Mouse (Mus musculus) spleen, adult 2 months (tissue): ENCODE results near the gene Map3k10. TPM values are rescaled to one million over a fixed set of nuclear protein-coding genes. Genes with fewer than 3 reads are reported as not detected.

Source experiments
- DNase-seq, 2 experiments: peaks; one replicate each; pipeline versions ENCODE4 v3.0.0 to v3.0.0-alpha.2; 2012 to 2021; ENCODE audit warnings: low spot score in 2 of 2, low read depth in 1 of 2
- H3K27ac ChIP-seq: fragments of 200-500 bp; 2 replicates; pipeline ENCODE4 v1.5.1; 2012; ENCODE audit warnings: low read length, inconsistent platforms; ENCODE audit not compliant: insufficient read depth
- H3K27me3 ChIP-seq: fragments of 200-500 bp; 2 replicates; pipeline ENCODE4 v1.6.1; 2012; ENCODE audit warnings: mild to moderate bottlenecking, moderate library complexity, low read length, inconsistent platforms; ENCODE audit not compliant: control insufficient read depth, insufficient read depth
- H3K36me3 ChIP-seq: fragments of 200-500 bp; 2 replicates; pipeline ENCODE4 v1.6.1; 2012; ENCODE audit warnings: mild to moderate bottlenecking, low read length, inconsistent platforms; ENCODE audit not compliant: control insufficient read depth, insufficient read depth
- H3K4me1 ChIP-seq: fragments of 200-500 bp; 2 replicates; pipeline ENCODE4 v1.6.1; 2011; ENCODE audit warnings: inconsistent platforms; ENCODE audit not compliant: control insufficient read depth, insufficient read depth, insufficient read length
- H3K4me3 ChIP-seq: fragments of 200-500 bp; 2 replicates; pipeline ENCODE4 v1.5.1; 2011; ENCODE audit warnings: mild to moderate bottlenecking, inconsistent platforms; ENCODE audit not compliant: insufficient read depth, insufficient read length; ENCODE audit errors: extremely low read depth
- CTCF ChIP-seq: fragments of 200-500 bp; IDR thresholded peaks from 2 replicates; pipeline ENCODE4 v1.5.1; 2011; ENCODE audit warnings: mild to moderate bottlenecking, inconsistent platforms; ENCODE audit not compliant: insufficient read depth, insufficient read length, insufficient replicate concordance; ENCODE audit errors: extremely low read depth
- POLR2A ChIP-seq: fragments of 200-500 bp; IDR thresholded peaks from 2 replicates; pipeline ENCODE4 v1.6.1; 2011; ENCODE audit warnings: low read depth, low read length, inconsistent platforms
- WGBS: fragments of 180-500 bp; shearing (Covaris S2); methylation state at CpG from one replicate; pipeline ENCODE4 v1.1.7; 2018; 5-methylcytosine and 5-hydroxymethylcytosine counted together
- polyA plus RNA-seq: library from polyadenylated mRNA; depleted of rRNA; stranded (reverse); fragments of >200 nt; gene quantifications from 2 replicates; pipeline ENCODE4 v1.2.3, GENCODE M21; 2012

The Map3k10 gene
- polyA plus RNA-seq, 1 experiment = 16.1 TPM

- Histone ChIP-seq H3K4me1 (no peaks in the 10 kb centered on the region), H3K27me3 (no peaks in the 10 kb centered on the region), H3K27ac (no peak overlapping the region), H3K4me3 (no peak overlapping the region), H3K36me3 (peaks cover 31% of the 10 kb centered on the region)
- 94% methylated on average over 7 of the region's 7 CpGs for WGBS
- no peak for DNase-seq
- TF ChIP-seq POLR2A = no peak
- TF ChIP-seq CTCF = no peak
These were observed 46.7 kb downstream of the Map3k10 start for GRCm38 (mm10) chr7:27627707-27628106.

DNA sequence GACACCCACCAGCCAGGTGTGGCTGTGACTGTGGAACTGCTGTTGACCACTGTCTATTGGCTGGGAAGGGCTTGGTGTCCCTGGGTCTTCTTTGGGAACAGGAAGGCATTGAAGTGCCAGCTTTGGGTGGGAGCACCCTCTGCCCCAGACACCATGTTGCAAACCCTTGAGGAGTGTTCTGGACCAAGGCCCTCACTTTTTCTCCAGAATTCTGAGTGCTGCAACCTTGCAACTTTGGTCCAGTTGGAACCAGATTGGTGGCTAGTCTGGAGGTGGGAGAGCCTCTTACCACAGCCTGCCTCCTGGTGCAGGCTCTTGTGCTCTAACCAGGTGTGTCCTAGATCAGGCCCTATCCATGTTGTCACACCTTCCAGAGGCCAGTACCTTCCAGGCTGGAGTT lies 49.4 kb downstream of the Map3k10 start:
- no peak for DNase-seq
- no peaks in the 10 kb centered on the region for H3K4me1 ChIP-seq
- no peak for TF ChIP-seq CTCF
- no peak for TF ChIP-seq POLR2A
- H3K36me3 ChIP-seq = peaks cover 38% of the 10 kb centered on the region
- H3K4me3 ChIP-seq = no peak overlapping the region
- H3K27me3 ChIP-seq = no peaks in the 10 kb centered on the region
- no peak overlapping the region for H3K27ac ChIP-seq

DNA sequence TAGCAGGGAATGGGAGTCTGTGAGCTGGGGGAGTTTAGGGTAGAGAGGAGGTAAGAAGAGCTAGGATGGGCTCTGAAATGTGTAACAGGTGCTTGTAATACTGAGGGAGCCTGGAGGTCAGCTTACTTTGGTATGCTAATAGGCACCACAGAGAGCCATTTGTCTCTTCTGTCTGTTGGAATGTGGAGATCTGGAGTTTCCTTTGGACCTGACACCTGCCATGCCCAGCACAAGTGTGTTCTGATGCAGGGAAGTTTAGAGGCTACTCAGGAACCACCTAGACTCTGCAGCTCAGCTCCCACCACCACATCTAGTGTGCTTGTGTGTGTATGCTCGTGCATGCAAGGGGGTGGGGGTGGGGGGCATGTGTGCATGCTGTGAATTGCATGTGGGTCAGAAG lies 52.2 kb downstream of the Map3k10 start:
- TF ChIP-seq CTCF = no peak
- TF ChIP-seq POLR2A = no peak
- Histone ChIP-seq H3K36me3 (peaks cover 37% of the 10 kb centered on the region), H3K4me3 (no peak overlapping the region), H3K27me3 (no peaks in the 10 kb centered on the region), H3K27ac (no peak overlapping the region), H3K4me1 (no peaks in the 10 kb centered on the region)
- 79% methylated on average over 1 of the region's 1 CpGs for WGBS
- DNase-seq = no peak

- H3K27me3 ChIP-seq = no peaks in the 10 kb centered on the region
- peaks cover 39% of the 10 kb centered on the region for H3K36me3 ChIP-seq
- no peak for DNase-seq
- 86% methylated on average over 6 of the region's 6 CpGs for WGBS
- TF ChIP-seq CTCF (no peak), POLR2A (no peak)
- H3K4me1 ChIP-seq = no peaks in the 10 kb centered on the region
- H3K27ac ChIP-seq = peak overlapping the region; percentile 27
- H3K4me3 ChIP-seq = no peak overlapping the region
These were observed 53.4 kb downstream of the Map3k10 start for GRCm38 (mm10) chr7:27621028-27621427.

- Histone ChIP-seq H3K4me3 (no peak overlapping the region), H3K4me1 (no peaks in the 10 kb centered on the region), H3K27ac (no peak overlapping the region), H3K27me3 (no peaks in the 10 kb centered on the region), H3K36me3 (peaks cover 22% of the 10 kb centered on the region)
- TF ChIP-seq CTCF (no peak), POLR2A (no peak)
- 91% methylated on average over 8 of the region's 8 CpGs for WGBS
- no peak for DNase-seq
These were observed 60.5 kb downstream of the Map3k10 start for GRCm38 (mm10) chr7:27613751-27614499.

DNA sequence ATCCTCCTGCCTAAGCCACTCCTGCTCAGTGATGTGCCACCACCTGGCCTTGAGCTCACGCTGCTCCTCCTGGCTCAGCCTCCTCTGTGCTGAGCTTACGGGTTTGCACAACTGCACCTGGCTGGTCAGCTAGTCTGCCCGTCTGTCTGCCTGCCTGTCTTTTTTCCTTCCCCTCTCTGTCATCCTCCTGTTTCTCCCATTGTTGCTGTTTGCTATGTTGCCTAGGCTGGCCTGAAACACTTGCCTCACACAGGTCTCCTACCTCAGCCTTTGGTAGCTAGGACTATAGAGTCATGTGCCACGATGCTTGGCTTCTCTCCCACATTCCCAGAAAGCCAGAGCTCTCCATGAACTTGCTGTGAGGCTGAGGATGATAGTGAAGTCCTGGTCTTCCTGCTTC lies 61.5 kb downstream of the Map3k10 start:
- 86% methylated on average over 4 of the region's 4 CpGs for whole genome bisulfite sequencing
- Histone ChIP-seq H3K36me3 (peaks cover 23% of the 10 kb centered on the region), H3K27ac (no peak overlapping the region), H3K4me3 (no peak overlapping the region), H3K4me1 (no peaks in the 10 kb centered on the region; the same call in 1 of the 2 replicates), H3K27me3 (no peaks in the 10 kb centered on the region)
- no peak for TF ChIP-seq POLR2A
- TF ChIP-seq CTCF = no peak
- DNase-seq = no peak

- WGBS = 95% methylated on average over 5 of the region's 5 CpGs
- Histone ChIP-seq H3K4me1 (peaks cover 10% of the 10 kb centered on the region; the same call in 1 of the 2 replicates), H3K36me3 (peaks cover 9% of the 10 kb centered on the region), H3K4me3 (no peak overlapping the region), H3K27ac (no peak overlapping the region), H3K27me3 (no peaks in the 10 kb centered on the region)
- DNase-seq = no peak
- TF ChIP-seq CTCF = no peak
- no peak for TF ChIP-seq POLR2A
These were observed 63.5 kb downstream of the Map3k10 start for GRCm38 (mm10) chr7:27610871-27611270.
